Mouse (Mus musculus) colon, adult 2 months (tissue): Measurements from ENCODE around the gene Il20ra. TPM values are rescaled to one million over a fixed set of nuclear protein-coding genes. Genes with fewer than 3 reads are reported as not detected.

Experiments used
- polyA plus RNA-seq: library from polyadenylated mRNA; depleted of rRNA; stranded (reverse); fragments of >200 nt; gene quantifications from 2 replicates; pipeline ENCODE4 v1.2.3, GENCODE M21; 2012; rRNA removed

Gene Il20ra
- polyA plus RNA-seq: 0.05 TPM in 1 of 2 replicates, not detected in the other

DNA sequence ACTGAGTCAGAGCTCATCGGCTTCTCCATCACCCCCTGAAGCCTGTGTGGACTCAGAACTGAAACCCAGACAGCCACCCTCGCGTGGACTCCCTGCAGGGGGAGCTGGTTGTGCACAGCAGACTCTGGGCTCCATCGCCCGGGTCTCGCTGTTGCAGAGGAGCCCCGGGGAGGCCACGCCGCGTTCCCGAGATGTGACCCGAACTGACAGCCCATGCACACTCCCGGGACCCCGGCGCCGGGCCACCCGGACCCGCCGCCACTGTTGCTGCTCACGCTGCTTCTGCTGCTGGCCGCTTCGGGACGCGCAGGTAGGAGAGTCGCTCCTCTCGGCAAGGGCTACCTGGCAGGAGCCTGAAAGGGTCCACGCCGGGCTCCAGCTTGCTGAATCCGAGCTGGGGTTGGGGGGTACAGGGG is at the start of gene Il20ra:
Gene Il20ra, plus strand, starts transcription at position 150 of the 416 bp plus-strand sequence.

Other genes starting within 250 kb of the Il20ra start
- 73.5 and 108 TPM in 2 replicates for gene Ifngr1, start 120.6 kb upstream of the Il20ra start, polyA plus RNA-seq
- gene Il22ra2, start 90.6 kb upstream of the Il20ra start, polyA plus RNA-seq: 0.71 and 0.73 TPM in 2 replicates
- 3.0 TPM in 2 replicates for gene Slc35d3, start 138.9 kb downstream of the Il20ra start, polyA plus RNA-seq
- gene Pex7, start 195.1 kb downstream of the Il20ra start, polyA plus RNA-seq: 49.4 and 56.2 TPM in 2 replicates
- gene Map3k5, start 221.9 kb downstream of the Il20ra start, polyA plus RNA-seq: 4.9 TPM in 2 replicates